Mouse (Mus musculus) G1E (cell line): Measurements from ENCODE around the gene Ms4a4a.

Source experiments
- CTCF ChIP-seq: IDR thresholded peaks from 2 replicates; pipeline ENCODE4 v1.5.1; 2012; ENCODE audit warnings: low read depth, low read length, inconsistent platforms, mixed read lengths
- GATA1 ChIP-seq: IDR thresholded peaks from 2 replicates; pipeline ENCODE4 v1.6.1; 2012; ENCODE audit warnings: borderline replicate concordance, low read length, inconsistent platforms, mixed read lengths
- TAL1 ChIP-seq: conservative IDR thresholded peaks from 2 replicates; pipeline ENCODE4 v1.6.1; 2012; ENCODE audit warnings: low read depth, low read length, inconsistent platforms, mixed read lengths

- no peak for TF ChIP-seq TAL1
- no peak for TF ChIP-seq CTCF
- no peak for TF ChIP-seq GATA1
Observed at GRCm38 (mm10) chr19:11387109-11387508, 11.8 kb downstream of the Ms4a4a start.
